Mouse (Mus musculus): Measurements from ENCODE around the gene Prelp.
"Not testable (repeated sequence)": the region's sequence is repeated elsewhere in the genome, so short reads cannot be mapped to it uniquely, and the experiment has no call there.

Gene Prelp

DNA sequence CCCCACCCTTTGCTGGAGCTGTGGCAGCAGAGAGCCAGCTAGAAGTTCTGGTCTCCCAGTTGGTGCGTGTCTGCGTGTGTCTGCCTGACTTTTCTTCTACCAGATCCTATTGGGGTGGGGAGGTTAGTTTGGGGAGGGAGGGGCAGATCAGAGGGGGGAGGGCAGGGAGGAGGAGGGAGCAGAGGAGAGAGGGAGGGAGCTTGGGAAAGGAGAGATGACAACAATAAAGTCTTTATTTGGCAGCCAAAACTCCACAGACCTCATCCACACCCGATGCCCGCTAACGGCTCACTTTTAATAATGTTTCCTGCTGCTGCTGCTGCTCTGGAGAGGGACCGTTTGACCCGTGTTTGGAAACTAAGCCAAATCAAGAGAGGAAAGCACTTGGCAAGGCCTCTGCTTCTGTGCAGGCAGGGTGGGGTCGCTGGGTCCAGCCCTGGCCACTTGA lies at the start of gene Prelp:
TSS of gene Prelp (minus strand) at position 111 of the 448 bp plus-strand sequence.
- no peak for DNase-seq

DNA sequence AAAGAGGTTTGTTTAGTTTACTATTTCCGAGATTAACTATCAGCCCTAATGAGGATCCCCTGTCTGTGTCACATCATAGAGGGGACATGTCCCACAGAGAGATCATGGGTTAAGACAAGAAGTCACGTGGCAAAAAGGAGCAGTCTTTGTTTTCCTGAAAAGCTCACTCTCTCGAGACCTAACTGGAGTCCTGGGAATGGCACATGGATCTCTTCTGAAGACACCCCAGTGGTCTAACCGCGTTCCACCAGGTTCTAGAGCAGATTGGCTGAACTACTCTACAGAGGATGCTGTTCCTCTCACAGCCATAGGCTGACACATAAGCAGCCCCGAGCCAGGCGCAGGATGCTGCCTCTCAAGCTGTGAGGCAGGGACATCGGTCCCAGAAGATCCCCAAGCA lies 48.2 kb upstream of the Prelp start:
- no peak for DNase-seq

DNA sequence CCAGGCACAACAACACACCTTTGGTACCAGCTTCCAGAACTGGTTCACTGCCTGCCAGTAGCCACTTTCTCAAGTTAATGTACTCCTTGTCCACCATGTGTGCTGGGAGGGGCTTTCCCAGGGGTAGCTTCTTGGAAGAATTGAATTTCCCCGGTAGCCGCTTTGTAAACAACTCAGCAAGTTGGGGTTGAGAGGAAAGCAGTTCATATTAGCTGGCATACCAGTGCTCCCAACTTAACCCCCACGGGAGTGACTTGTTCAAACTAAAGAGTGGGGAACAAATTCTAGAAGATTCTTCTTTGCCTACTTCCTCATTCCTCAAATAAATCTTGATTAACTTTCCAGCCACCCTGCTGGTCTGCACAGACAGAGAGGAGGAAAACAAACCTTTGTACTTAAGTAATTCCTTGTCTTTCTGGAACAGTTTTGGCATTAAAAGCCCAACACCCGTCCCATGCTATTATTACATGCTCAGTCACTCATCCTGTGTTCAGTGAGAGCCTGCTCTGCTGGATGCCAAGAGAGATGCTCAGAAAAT lies 47.6 kb upstream of the Prelp start:
- DNase-seq: no peak

DNA sequence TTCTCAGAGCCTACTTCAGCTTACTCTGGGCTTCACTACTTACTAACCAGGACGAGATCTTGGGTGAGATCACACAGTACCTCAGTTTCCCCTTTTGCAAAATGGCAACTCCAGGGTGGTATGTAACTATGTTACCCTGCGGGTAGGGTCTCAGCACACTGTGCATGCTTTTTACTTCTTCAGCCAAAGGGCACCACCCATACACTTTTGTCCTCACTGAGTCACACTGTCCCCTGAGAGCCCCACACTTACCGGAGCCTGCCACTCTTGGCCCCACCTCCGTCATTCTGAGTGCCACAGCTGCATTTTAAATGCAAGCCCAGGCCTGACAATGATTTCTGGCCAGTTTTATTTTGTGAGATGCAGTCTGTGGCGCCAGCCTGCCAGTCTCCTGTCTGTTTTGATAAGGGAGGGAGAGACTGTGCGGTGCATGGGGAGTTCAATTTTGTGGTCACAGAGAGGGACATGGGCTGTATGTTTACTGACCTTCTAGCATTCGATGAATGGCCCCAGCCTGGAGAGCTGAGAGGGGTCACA lies 46.3 kb upstream of the Prelp start:
- no peak for DNase-seq

- DNase-seq: no peak
Observed at GRCm38 (mm10) chr1:133966044-133966443, 44.8 kb upstream of the Prelp start.

DNA sequence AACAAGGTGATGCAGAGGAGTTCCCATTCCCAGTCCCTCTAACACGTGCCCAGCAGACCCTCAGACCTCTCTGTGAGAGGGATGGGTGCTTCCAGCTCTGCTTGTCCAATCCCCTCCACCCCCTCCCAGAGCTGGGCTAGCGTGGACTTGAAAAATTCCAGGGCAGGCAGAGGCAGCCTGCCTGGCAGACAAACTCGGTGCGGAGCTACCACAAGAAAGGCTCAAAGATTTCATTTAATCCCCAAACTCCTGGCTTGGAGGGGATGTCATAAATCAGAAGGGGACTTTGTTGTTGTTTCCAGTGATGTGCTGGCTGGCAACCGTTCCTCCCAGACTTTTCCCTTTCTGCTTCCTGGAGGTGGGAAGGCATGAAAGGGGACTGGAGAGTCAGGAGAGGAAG lies 44.1 kb upstream of the Prelp start:
- peak; percentile 34 for DNase-seq

- no peak for DNase-seq
Observed at GRCm38 (mm10) chr1:133964742-133965141, 43.5 kb upstream of the Prelp start.

DNA sequence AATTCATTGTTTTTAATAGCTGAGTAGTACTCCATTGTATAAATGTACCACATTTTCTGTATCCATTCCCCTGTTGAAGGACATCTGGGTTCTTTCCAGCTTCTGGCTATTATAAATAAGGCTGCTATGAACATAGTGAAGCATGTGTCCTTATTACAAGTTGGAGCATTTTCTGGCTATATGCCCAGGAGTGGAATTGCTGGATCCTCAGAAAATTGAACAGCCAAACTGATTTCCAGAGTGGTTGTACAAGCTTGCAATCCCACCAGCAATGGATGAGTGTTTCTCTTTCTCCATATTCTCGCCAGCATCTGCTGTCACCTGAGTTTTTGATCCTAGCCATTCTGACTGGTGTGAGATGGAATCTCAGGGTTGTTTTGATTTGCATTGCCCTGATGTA lies 42.4 kb upstream of the Prelp start:
- not testable (repeated sequence) for DNase-seq

- DNase-seq: not testable (repeated sequence)
Observed at GRCm38 (mm10) chr1:133963128-133963527, 41.9 kb upstream of the Prelp start.

DNA sequence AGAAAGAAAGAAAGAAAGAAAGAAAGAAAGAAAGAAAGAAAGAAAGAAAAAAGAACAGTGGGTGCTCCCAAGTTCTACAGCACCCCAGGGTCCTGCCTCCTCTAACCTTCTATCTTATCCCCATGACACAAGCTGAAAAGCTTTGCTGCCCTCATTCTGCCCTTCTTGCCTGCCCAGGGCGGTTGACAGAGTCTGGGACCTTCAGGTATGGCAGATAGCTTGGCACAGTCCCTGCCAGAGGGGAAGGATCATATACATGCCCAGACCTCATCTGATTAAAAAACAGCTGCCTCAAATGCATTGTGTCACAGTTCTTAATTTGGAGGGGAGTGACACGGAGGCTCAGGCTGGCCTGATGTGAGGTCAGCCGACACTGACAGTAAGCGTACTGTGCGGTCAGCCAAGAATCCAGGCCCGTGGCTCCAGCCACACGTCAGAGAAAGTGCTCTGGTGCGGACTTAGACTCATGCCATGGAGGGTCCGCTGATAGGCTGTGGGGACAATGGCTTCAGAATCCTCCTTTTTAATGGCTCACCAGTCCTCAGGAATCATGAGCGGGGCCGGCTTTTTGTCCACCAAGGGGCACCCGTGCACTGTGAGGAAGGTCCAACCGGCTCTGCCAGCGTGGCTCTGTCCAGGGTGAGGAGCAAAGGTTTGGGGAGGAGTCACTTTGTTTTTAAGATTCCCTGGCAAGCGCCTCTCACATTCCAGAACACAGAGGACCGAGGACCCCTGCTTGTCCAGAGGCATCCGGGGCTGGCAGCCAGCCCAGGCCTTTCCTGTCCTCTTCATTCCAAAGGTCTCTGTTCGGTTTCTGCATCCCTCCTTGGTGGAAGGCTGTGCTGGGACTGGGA lies 40.3 kb upstream of the Prelp start:
- peak; percentile 57 for DNase-seq

DNA sequence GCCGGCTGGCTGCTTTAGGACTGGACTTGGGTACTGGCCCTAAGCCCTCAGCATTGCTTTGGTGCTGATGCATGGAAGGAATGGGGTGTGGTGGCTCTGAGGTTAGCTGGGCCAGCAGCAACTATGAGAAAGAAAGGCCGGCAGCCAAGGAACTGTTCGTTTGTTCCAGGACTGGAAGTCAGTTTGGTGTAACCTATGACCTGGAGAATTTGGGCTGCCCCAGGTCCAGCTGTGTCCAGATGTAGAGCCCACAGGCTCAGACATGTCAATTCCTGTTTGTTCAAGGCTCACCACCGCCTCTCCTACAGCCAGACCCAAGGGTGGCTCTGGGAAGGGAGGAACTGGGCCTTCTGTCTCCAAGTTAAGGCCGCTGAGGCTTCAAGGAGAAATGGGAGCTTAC lies 38.3 kb upstream of the Prelp start:
- DNase-seq: no peak

DNA sequence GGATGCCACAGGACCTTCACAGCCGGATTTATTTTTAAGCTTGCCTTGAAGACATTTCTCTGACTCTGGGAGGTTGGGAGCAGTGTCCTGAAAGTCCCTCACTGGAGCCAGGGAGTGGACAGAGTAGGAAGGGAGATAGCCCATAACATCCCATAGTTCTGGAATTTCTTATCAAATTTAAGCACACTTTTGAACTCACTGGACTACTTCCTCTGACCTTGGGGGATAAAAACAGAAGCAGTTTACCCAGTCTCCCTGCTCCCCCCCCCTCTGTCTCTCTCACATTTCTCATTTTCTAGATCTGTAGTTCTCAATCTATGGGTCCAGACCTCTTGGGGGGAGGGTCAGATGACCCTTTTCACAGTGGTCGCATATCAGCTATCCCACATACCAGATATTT lies 32.8 kb upstream of the Prelp start:
- no peak for DNase-seq

GRCm38 (mm10) chr1:133953261-133953742 lies 32.1 kb upstream of the Prelp start:
- DNase-seq: peak; percentile 22

GRCm38 (mm10) chr1:133951598-133951997 lies 30.4 kb upstream of the Prelp start:
- DNase-seq: peak; percentile 83

GRCm38 (mm10) chr1:133950061-133950782 lies 29.0 kb upstream of the Prelp start:
- peak; percentile 80 for DNase-seq

DNA sequence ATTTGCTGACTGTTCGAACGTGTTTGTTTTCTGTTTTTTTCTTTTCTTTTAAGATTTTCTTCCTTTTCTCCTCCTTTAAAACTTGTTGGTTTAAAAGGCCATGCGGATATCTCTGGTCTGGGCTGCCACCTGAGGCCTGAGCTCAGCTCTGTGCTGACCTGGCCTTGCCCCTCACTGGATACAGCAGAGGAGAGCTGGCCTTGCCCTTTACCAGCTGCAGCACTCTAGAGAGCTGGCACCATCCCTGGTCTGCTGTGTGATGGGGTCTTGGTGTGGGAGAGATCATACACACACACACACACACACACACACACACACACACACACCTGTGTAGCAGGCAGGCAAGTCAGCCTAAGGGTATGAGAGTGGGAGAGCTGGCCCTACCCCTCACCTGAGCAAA lies 23.9 kb upstream of the Prelp start:
- DNase-seq: no peak

- no peak for DNase-seq
Observed at GRCm38 (mm10) chr1:133941904-133942303, 20.7 kb upstream of the Prelp start.

GRCm38 (mm10) chr1:133941158-133941860 lies 20.1 kb upstream of the Prelp start:
- no peak for DNase-seq

GRCm38 (mm10) chr1:133940481-133941092 lies 19.4 kb upstream of the Prelp start:
- no peak for DNase-seq

DNA sequence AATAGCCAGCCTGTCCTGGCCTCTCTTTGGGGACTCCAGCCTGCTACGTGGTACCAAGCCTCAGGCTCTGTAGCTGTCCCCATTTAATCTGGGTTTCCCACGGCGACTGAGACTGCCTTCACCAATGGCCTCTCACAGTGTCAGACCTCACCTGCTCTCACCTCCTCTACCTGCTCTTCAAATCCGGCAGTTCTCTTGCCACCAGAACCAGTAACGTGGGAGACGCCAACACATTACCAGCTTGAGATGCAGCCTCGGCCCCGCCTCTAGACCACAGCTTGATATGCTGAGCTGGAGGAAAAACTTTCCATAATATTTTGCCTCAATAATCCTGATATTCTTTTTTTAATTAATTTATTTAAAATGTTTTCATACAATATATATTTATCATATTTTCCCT lies 18.5 kb upstream of the Prelp start:
- DNase-seq: no peak

- no peak for DNase-seq
Observed at GRCm38 (mm10) chr1:133936169-133936568, 15.0 kb upstream of the Prelp start.

- DNase-seq: no peak
Observed at GRCm38 (mm10) chr1:133934354-133934963, 13.2 kb upstream of the Prelp start.

Data from liver (tissue).